Mouse (Mus musculus) brain, embryonic 14.5 days (tissue): ENCODE data around the gene Gpr25. TPM values are rescaled to one million over a fixed set of nuclear protein-coding genes. Genes with fewer than 3 reads are reported as not detected.

Source experiments
- DNase-seq: peaks from one replicate; pipeline ENCODE4 v3.0.0-alpha.2; 2011; ENCODE audit warnings: low read depth
- CTCF ChIP-seq: fragments of 200-500 bp; IDR thresholded peaks from 2 replicates; pipeline ENCODE4 v1.5.1; 2012; ENCODE audit warnings: inconsistent platforms, mild to moderate bottlenecking, moderate library complexity, borderline replicate concordance; ENCODE audit not compliant: insufficient read depth, insufficient read length; ENCODE audit errors: extremely low read depth
- POLR2A ChIP-seq: fragments of 200-500 bp; IDR thresholded peaks from 2 replicates; pipeline ENCODE4 v1.6.1; 2012; ENCODE audit warnings: mild to moderate bottlenecking, inconsistent platforms, borderline replicate concordance; ENCODE audit not compliant: poor library complexity, insufficient read depth, insufficient read length, severe bottlenecking; ENCODE audit errors: extremely low read depth
- polyA plus RNA-seq: library from polyadenylated mRNA; depleted of rRNA; stranded (reverse); fragments of >200 nt; gene quantifications from 2 replicates; pipeline ENCODE4 v1.2.3, GENCODE M21; 2012

Gpr25 gene
- polyA plus RNA-seq, 1 experiment, result 3.6 TPM

- TF ChIP-seq CTCF (no peak), POLR2A (no peak)
- DNase-seq, result no peak
Measured at GRCm38 (mm10) chr1:136231596-136231995, 29.1 kb downstream of the Gpr25 start.

- TF ChIP-seq CTCF (no peak), POLR2A (no peak)
- DNase-seq, result no peak
Measured at GRCm38 (mm10) chr1:136230201-136230600, 30.5 kb downstream of the Gpr25 start.

DNA sequence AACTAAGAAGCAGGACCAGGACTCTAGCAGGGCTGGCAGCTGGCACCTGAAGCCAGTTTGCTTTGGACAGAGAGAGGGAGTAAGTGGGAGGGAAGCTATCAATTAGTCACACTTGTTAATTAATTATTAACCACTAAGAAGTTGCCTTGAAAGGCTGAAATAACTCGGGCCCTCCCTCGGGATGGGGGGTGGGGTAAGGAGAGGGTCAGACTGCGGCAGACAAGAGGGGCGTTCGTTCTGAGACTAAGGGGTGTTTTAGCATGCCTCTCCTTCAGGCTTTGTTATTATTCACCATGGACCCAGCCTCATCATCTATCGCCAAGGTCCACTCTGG lies 31.7 kb downstream of the Gpr25 start:
- DNase-seq, result peak; percentile 57

GRCm38 (mm10) chr1:136228328-136229039 lies 32.2 kb downstream of the Gpr25 start:
- TF ChIP-seq CTCF, result no peak
- TF ChIP-seq POLR2A, result no peak
- DNase-seq, result peak; percentile 36

More for the DNA sequence above, 31.7 kb downstream of the Gpr25 start:
- TF ChIP-seq POLR2A, result no peak
- TF ChIP-seq CTCF, result no peak

DNA sequence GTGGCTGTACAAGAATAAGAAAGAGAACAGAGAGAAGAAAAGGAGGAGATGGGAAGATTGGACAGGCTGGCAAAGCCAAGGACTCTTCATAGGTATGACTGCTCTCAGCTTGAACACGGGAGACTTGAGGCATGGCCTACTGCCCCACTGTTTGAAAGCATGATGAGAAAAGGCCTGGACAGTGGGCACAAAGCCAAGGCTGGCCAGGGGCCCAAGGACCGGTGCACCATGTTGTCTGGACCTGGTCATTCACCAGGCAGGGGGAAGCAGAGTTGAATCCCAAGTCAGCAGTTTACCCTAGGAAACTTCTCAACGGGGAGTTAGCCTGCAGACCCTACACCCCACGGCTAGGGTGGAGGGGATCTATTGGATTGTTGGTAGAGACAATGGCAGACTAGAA lies 32.8 kb downstream of the Gpr25 start:
- TF ChIP-seq POLR2A (no peak), CTCF (no peak)
- no peak for DNase-seq

DNA sequence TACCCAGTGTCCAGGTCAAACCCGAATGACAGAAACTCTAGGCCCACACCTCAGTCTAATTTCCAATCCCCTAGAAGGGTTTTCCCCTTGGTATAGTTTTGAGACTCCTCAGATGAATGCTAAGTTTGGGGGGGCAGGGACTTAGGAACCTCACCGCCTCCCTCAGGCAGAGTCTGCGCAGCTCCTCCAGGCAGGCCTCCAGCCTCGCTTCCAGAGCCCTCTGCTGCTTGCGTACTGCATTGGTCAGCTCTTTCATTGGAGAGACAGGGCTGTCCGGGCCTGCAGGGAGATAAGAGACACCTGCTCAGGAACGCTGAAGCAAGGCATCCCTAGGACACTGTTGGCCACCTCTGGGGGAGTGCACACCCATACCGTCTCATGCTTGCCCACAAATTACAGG lies 34.0 kb downstream of the Gpr25 start:
- no peak for DNase-seq
- TF ChIP-seq CTCF, result no peak
- TF ChIP-seq POLR2A, result no peak

GRCm38 (mm10) chr1:136225846-136226245 lies 34.8 kb downstream of the Gpr25 start:
- TF ChIP-seq POLR2A, result no peak
- TF ChIP-seq CTCF, result no peak
- no peak for DNase-seq

GRCm38 (mm10) chr1:136223758-136224342 lies 36.8 kb downstream of the Gpr25 start:
- TF ChIP-seq POLR2A (no peak), CTCF (no peak)
- DNase-seq, result no peak

GRCm38 (mm10) chr1:136222386-136222785 lies 38.3 kb downstream of the Gpr25 start:
- no peak for DNase-seq
- TF ChIP-seq POLR2A (no peak), CTCF (no peak)

GRCm38 (mm10) chr1:136220037-136220871 lies 40.4 kb downstream of the Gpr25 start:
- no peak for TF ChIP-seq POLR2A
- no peak for TF ChIP-seq CTCF
- DNase-seq, result no peak

GRCm38 (mm10) chr1:136214304-136214703 lies 46.4 kb downstream of the Gpr25 start:
- TF ChIP-seq CTCF (no peak), POLR2A (no peak)
- no peak for DNase-seq
